Mouse (Mus musculus): ENCODE data around the gene Ovgp1.

- no peak for TF ChIP-seq POLR2A (IDR thresholded peaks at IDR 0.05; ENCODE audit: control insufficient read depth, extremely low read depth, insufficient read depth, low read length, poor library complexity)
- TF ChIP-seq CTCF (IDR thresholded peaks at IDR 0.05; ENCODE audit: borderline replicate concordance, control insufficient read depth, extremely low read depth, insufficient read depth, low read length, poor library complexity) = no peak
Measured at GRCm38 (mm10) chr3:105927561-105928194, 45.8 kb upstream of the Ovgp1 start.
